Mouse (Mus musculus) gastrocnemius, postnatal 25 days (tissue): Measurements from ENCODE around the gene Pan3. TPM values are rescaled to one million over a fixed set of nuclear protein-coding genes. Genes with fewer than 3 reads are reported as not detected.

Experiments used
- DNase-seq: peaks from one replicate; pipeline ENCODE4 v3.0.0; 2022
- total RNA-seq, 2 experiments: library from RNA; stranded (reverse); gene quantifications; 1 replicate in 1 of 2; 2 replicates in 1 of 2; pipeline ENCODE4 v1.2.3; 2021

Gene Pan3
- total RNA-seq, 2 experiments from 2014 or later = 17.4 to 26.1 TPM

DNA sequence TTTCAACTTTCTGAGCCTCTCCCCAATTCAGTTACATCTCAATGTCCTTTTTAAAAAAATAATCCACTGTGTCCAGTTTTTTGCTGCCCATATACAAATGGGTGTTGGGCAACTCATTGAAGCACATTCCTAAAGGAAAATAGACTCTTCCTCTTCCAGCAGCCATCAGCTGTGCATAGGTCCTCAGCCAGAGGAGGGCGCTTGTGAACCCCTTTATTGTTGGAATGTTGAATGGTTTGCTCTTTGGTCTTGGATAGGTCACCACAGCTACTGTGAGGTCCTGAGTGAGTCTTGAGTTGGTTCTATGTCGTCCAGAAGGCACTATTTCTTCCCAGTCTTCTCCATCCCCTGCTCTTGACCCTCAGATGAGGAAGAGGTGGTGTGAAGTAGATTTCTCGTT is 54.2 kb downstream of the Pan3 start:
- no peak for DNase-seq

GRCm38 (mm10) chr5:147489226-147489625 is 59.3 kb downstream of the Pan3 start:
- DNase-seq = no peak

DNA sequence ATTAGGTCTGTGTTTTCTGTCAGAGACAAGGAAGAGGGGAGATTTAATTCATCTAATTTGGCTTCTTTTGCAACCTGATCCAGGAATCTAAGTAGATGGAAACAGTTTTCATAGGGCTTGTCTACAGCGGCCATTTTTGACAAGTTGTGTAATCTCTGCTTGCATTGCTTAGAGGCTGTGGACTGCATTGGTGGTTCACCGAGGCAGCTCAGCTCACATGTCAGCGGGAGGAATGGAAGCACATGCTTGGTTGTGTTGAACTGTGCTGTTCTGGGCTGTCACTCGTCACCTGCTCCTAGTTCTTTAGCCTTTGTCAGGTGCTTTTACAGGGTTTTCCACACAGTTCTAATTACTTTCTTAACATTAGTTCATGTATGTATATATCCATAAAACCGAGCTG is 60.9 kb downstream of the Pan3 start:
- no peak for DNase-seq

GRCm38 (mm10) chr5:147492511-147492910 is 62.5 kb downstream of the Pan3 start:
- no peak for DNase-seq

- DNase-seq = no peak
Observed at GRCm38 (mm10) chr5:147493205-147493604, 63.2 kb downstream of the Pan3 start.

GRCm38 (mm10) chr5:147493685-147494084 is 63.7 kb downstream of the Pan3 start:
- DNase-seq = no peak

DNA sequence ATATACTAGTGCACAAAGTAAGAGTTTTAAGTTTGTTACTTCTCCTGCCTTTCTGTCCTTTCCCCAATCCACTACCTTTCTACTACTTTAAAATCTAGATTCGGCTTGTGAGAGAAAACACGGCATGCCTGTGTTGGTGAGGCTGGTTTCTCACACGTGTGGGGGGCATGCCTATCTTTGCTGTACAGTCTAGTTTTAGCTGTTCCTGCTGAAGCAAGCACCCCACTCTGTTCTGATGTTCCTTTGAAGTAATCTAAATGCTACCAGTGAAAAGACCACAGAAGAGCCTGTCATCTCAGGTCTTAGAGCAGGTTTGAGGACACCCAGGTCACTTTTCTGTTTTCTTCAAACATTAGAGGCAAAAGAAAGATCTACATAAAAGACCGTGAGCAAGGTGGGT is 64.4 kb downstream of the Pan3 start:
- no peak for DNase-seq

GRCm38 (mm10) chr5:147494791-147495376 is 64.9 kb downstream of the Pan3 start:
- DNase-seq = no peak

DNA sequence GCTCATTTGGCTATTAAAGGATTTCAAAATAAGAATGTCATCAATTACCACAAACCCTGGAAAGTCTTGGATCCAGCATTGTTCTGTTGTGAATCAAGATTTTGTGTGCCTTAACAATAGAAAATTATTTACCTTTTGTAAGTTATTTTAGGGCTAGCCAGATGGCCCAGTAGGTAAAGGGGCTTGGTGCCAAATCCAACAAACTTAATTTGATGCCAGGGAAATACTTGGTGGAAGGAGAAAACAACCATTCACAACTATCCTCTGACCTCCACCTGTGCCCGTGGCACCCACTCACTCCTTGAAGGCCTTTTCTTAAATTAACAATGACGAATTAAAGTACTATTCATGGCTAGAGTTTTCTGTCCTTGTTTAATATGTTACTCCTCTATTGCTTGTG is 66.0 kb downstream of the Pan3 start:
- DNase-seq = no peak

DNA sequence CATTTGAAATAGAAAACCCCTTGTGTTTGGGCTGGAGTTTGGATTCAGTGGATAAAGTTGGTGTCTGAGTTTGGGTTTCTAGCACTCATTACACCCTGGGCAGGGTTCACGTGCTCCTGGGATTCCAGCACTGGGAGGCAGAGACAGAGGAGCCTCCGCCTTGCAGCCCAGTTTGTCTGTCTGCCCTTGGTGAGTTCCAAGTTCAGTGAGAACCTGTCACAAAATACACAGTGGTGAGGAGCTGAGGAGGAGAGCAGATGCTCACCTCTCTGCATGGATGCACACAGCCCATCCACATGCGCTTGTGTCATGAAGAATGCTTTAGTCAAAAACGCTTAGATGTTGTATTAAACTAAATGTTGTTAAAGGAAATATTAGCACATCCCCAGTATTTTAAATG is 67.0 kb downstream of the Pan3 start:
- DNase-seq = no peak

- DNase-seq = no peak
Observed at GRCm38 (mm10) chr5:147497714-147498113, 67.8 kb downstream of the Pan3 start.

DNA sequence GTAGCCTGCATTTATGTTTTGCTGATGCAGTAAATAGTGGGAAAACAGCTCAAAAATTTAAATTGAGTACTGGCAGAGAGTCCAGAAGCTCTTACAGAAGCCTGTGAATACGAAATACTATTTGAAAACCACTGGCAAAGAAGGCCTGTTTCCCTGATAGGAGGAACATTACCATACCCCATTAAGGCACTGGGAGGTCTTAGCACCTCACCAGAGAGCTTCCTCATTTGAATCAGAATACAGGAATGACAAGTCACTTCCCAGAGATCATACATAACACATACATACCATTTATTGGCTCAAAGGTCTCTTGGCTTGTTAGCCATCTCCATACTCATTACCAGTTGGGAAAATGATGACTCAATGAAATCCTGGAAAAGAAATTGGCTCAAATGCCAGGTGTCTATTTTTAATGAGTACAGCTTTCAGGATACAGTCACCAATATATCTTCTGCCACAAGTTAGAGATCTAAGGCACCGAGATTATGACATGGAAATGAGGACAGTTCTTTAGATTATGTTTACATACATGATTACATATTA is 71.6 kb downstream of the Pan3 start:
- no peak for DNase-seq

DNA sequence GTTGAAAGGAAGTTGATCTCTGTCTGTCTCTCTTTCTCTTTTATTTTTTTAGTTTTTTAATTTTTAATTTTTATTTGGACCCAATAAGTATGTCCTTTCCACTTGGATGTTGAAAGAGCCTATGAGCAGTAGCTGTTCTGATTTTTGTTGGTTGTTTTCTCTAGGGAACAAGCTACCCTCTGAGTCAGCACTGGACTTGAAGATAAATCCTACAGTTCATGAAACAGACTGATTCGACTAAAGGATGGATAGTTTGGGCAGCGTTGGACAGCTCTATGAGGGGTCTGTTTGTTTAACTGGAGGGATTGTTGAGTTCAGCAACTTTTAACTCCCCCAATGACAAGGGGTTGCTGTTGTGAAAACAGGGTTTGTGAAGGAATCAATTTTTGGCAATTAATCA is 73.0 kb downstream of the Pan3 start:
- DNase-seq = no peak

- DNase-seq = no peak
Observed at GRCm38 (mm10) chr5:147511350-147511749, 81.4 kb downstream of the Pan3 start.

GRCm38 (mm10) chr5:147527006-147527405 is 97.0 kb downstream of the Pan3 start:
- DNase-seq = no peak

DNA sequence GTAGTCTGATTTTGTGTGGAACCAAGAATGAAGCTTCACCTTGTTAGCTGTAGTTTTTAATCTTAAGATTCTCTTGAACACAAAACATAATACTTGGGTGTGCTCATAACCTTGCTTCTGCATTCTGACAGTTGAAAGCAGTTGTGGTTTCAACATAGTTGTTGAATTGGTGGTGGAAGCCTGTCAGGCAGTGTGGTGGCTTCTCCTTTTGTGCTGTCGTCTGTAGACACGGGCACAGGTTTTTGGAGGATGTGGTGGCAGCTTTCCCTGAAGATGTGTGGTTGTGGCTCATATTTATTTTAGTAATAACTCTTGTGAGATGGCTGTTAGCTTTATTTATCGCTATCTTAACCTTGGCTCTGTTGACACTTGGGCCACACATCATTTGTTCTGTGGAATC is 97.8 kb downstream of the Pan3 start:
- no peak for DNase-seq

DNA sequence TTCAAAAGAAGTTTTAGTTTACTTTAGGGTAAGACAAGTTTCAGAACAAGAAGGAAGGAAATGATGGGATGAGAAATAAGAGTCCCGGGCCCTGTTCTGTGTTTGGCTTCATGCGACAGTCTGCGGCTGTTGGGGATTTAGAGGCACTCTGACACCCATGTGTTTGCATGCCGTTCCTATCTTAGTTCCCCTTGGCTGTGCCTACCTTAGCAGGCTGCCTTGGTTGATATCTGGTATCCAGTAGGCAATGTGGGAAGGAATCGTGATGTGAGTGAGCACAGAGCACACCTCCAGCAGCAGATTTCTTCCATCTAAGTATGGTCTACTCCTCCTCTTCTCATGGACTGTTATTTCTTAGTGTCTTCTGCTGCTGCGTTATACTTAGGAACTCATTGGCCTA is 102.1 kb downstream of the Pan3 start:
- DNase-seq = no peak

GRCm38 (mm10) chr5:147539409-147539808 is 109.4 kb downstream of the Pan3 start:
- no peak for DNase-seq

GRCm38 (mm10) chr5:147539815-147540214 is 109.9 kb downstream of the Pan3 start:
- DNase-seq = no peak

- DNase-seq = peak; percentile 16
Observed at GRCm38 (mm10) chr5:147542291-147542690, 112.3 kb downstream of the Pan3 start.

DNA sequence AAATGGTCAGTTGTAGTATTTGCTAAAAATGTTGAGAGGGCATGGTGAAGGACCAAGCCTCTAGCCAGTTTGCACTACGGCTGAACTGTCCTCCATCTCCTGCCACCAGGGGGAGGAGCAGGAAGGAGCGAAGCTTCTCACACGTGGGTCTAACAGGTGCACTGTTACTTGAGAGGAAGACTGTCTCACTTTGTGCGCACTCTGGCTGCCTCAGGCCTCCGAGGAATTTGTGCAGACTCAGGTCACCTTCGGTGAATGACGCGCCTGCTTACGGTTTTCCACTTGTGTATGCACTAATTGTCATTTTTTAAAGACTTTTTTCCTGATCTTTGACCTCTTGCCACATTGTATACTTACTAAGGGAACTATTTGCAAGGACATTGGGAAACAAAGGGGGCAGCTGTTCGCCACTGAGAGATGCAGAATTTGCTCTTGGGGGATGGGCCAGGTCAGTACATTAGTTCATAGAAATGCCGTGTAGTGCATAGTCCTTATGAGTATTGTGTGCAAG is 115.8 kb downstream of the Pan3 start:
- DNase-seq = peak; percentile 36

DNA sequence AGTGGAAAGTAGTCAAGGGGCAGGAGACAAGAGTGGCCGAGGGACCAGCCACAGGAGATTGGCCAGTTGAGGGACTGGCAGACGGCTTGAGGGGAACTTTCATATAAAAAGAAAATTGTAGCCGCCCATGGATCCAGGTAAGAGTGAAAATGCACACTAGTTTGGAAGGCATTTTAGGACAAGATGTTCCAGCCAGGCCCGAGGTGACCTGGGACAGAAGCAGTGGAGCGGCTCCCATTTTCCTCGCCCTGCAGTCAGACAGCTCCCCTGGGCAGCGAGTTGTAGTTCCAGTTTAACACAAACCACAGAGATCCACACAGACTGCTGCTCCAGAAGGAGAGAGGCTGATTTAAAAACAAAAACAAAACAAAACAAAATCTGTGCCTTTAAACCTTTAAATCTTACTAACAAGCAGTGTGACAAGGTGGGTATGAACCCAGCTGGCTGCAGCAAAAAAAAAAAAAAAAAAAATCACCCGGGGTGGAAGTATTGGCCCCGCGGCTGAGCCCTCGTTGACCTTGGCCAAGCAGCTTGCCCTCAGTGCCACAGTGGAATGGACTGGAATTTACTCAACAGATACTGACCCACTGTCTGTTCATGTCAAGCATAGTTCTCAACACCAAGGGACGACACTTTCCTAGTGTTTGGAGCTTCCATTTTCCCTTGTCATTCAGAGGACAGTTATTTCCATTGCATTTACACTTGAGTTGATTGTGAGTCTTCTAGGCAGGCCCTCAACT is 119.2 kb downstream of the Pan3 start:
- no peak for DNase-seq

DNA sequence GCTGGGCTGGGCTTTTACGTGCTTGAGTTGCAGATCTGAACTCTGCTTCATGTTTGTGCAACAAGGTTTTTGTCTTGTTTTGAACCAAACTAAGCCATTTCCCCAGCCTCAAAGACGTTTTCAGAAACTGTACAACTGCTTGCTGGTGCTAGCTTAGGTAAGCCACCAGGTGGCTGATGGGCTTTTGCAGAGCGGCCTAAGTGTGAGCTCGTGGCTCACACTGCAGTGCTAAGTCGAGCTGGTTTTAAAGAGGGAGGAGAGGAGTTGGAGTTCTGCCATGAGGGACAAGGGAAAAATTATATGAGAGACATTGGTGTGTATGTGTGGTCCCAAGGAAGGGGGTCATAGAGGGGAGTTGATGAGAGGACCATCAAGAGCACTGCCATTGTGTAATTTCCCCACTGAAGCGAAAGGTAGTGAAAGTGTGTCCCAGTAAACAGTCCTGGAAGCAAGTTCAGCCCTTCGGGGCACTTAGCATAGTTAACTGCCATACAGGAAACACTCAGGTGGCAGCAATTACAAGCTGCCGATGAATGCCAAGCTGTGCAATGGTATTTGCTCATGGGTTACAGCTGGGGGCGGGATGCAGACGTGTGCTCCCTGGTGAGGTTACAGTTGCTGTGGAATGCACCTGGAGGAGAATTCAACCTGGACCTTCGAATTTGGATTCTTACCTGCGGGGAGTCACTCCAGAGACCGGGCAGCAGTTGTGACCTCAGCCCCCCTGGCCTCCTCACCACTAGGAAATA is 122.1 kb downstream of the Pan3 start:
- no peak for DNase-seq
